Mouse (Mus musculus): ENCODE data around the gene Hikeshi. TPM values are rescaled to one million over a fixed set of nuclear protein-coding genes. Genes with fewer than 3 reads are reported as not detected.

The Hikeshi gene
- 23.5 TPM for polyA plus RNA-seq (2014; fragmentation: Illumina TruSeq; extraction: RNeasy Lipid Tissue Mini Kit (QIAGEN cat#74804); ENCODE audit: low read depth, low replicate concordance)

DNA sequence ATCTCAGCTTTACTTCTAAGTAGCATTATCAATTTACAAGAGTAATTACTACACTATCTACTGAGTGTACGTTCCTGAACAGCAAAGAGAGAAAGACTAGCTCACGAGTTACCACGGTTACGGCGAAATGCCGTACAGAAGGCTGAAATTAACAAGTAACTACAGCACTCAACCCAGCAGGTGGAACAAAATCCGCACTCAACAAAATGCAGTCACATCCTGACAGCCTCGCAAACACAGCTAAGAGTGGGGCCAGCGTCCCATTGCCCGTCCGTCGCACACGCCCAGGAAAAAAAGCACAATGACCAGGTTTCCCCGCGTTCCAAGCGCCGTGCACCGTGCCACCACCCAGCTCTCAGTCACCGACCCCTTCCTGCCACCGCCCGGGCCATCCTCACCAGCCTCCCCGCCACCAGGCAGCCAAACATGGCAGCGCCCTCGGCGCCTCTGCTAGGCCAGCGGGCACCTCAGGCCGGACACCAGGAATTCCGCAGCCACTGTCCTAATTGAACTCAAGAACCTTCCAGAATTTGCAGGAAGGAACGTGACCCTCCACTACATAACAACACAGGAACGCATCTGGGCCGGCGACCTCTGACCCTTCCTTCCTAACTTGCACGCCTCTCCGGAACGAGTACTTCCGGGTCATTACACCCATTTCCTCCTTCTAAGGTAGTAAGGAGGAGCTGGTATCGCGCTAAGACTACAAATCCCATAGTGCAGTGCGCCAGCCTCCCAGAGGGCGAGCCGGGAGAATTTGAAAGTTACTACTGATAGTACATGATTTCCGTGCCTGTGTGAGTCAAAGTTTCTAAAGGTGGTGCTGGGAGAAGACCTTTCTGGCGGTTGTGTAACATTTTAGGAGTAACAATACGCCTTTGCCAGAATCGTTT lies at the start of gene Hikeshi:
Hikeshi (minus strand) TSS at position 634 of the 893 bp plus-strand sequence.

DNA sequence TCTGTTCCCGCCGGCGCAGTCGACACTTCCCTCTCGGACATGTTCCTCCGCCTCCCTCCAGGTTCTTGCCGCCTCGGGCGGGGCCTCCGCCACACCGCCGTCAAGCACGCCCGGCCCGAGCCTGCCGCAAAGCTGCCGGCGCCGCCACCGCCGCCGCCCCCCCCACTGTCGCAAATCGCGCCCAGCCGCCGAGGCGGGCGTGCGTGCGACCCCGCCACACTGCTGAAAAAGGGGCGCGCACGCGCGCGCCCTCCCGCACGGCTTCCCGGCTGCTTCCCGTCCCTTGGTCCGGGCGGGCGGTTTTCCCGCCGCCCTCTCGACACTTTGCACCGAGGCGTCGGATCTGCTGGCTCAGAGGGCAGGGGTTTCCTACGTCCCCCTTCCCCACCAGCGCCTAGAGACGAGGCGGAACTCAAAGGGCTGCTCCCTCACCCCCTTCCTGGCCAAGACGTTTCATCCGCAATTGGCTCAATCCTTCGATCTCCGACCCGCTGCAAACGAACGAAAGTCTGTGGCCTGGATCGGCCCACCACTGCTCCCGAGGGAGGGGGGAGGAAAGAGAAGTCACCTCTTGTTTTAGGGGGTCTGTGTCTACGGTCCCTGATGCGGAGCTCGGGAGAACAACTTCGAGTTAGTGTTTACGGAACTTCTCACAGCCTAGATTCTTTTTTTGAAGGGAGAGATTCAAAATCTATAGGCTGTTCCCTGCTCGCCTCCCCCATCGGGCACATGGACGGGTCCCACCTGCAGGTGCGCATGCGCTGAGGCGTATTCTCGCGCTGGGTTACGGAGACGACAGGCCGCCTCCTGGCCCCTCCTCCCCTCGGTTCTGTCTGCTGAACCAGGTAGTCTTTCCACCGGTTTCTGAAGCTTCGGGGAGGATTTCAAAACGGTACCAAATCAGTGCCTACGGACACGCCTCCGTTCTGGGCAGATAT lies 39.8 kb upstream of the Hikeshi start, which contains the start of gene Eed:
Eed (minus strand) TSS at position 499 of the 938 bp plus-strand sequence.

DNA sequence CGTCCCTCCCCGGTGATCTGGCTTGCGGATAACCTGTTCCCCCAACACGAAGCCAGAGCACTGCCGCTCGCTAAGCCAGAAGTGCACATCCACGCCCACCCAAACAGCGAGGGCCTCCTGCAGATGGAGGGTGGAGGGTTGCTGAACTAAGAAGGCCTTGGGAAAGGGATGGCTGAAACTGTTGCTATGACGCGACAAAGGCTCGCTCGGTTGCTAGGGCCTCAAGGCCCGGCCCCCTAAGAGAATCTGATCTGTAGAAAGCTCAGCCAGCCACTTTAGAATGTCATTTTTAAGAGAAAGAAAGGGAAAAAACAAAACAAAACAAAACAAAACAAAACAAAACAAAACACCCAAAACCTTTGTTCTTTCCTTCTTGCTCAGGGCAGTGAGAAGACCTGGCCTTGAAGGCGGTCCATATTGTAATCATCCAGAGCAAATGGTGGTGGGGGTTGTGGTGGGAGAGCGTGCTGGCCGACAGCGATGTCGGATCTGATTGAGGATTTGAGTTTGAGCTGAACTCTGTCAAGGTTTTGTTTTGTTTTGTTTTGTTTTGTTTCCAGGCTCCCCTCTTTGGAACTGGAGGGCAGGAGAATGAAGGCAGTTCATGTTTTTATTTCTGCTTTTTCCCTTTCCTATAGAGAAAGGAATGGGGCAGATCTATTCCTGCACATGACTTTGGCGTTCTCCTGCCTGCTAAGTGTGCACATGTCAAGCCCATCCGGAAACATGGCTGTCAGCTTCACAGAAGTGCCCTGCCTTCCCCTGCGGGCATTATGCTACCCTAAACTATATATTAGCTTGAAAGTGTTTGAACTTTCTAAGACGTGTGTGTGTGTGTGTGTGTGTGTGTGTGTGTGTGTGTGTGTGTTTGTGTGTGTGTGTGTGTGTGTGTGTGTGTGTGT lies 37.3 kb downstream of the Hikeshi start, which contains the start of gene Ccdc81:
Ccdc81 (minus strand) TSS at position 188 of the 902 bp plus-strand sequence.

Other genes starting within 250 kb of the Hikeshi start
- gene Ccdc81, start 37.6 kb downstream of the Hikeshi start, polyA plus RNA-seq (2014; fragmentation: Illumina TruSeq; extraction: RNeasy Lipid Tissue Mini Kit (QIAGEN cat#74804); ENCODE audit: low read depth, low replicate concordance), result 196 TPM
- gene Eed, start 39.8 kb upstream of the Hikeshi start, polyA plus RNA-seq (2014; fragmentation: Illumina TruSeq; extraction: RNeasy Lipid Tissue Mini Kit (QIAGEN cat#74804); ENCODE audit: low read depth, low replicate concordance), result 89.6 TPM
- 270 TPM for gene Picalm, start 189.0 kb upstream of the Hikeshi start, polyA plus RNA-seq (2014; fragmentation: Illumina TruSeq; extraction: RNeasy Lipid Tissue Mini Kit (QIAGEN cat#74804); ENCODE audit: low read depth, low replicate concordance)

All from testis, adult 10 weeks (tissue).